Mouse (Mus musculus) limb, embryonic 11.5 days (tissue): ENCODE measurements around the gene Gm5622. TPM values are rescaled to one million over a fixed set of nuclear protein-coding genes. Genes with fewer than 3 reads are reported as not detected.
"Not testable (repeated sequence)": the region's sequence is repeated elsewhere in the genome, so short reads cannot be mapped to it uniquely, and the experiment has no call there.

Source experiments
- ATAC-seq: fragments of 200-750 bp; cut with Nextera tagmentation; 2 replicates; pipeline ENCODE4 v1.8.0; 2017; ENCODE audit warnings: low read depth; ENCODE audit not compliant: insufficient number of reproducible peaks, low FRiP score, low TSS enrichment
- DNase-seq: peaks from one replicate; pipeline ENCODE4 v3.0.0-alpha.2; 2015; ENCODE audit warnings: low spot score
- H3K27ac ChIP-seq: fragments of 300-500 bp; sonication (generic); replicated peaks from 2 replicates; pipeline ENCODE4 v1.5.1; 2014; ENCODE audit warnings: low read depth, mild to moderate bottlenecking, low read length
- H3K27me3 ChIP-seq: fragments of 300-500 bp; sonication (generic); 2 replicates; pipeline ENCODE4 v1.6.1; 2014; ENCODE audit warnings: mild to moderate bottlenecking, low read length, mixed read lengths; ENCODE audit not compliant: control insufficient read depth, insufficient read depth
- H3K36me3 ChIP-seq: fragments of 300-500 bp; sonication (generic); 2 replicates; pipeline ENCODE4 v1.6.1; 2014; ENCODE audit warnings: mild to moderate bottlenecking, low read length, moderate library complexity, mixed read lengths; ENCODE audit not compliant: control insufficient read depth, insufficient read depth
- H3K4me1 ChIP-seq: fragments of 300-500 bp; sonication (generic); 2 replicates; pipeline ENCODE4 v1.6.1; 2014; ENCODE audit warnings: low read length, mixed read lengths; ENCODE audit not compliant: control insufficient read depth, insufficient read depth
- H3K4me2 ChIP-seq: fragments of 300-500 bp; sonication (generic); 2 replicates; pipeline ENCODE4 v1.6.1; 2014; ENCODE audit warnings: low read depth, mild to moderate bottlenecking, moderate library complexity; ENCODE audit not compliant: severe bottlenecking
- H3K4me3 ChIP-seq: fragments of 300-500 bp; sonication (generic); 2 replicates; pipeline ENCODE4 v1.5.1; 2014; ENCODE audit warnings: low read depth, low read length
- H3K9ac ChIP-seq: fragments of 300-500 bp; sonication (generic); 2 replicates; pipeline ENCODE4 v1.6.1; 2014; ENCODE audit warnings: mild to moderate bottlenecking, low read length
- H3K9me3 ChIP-seq: fragments of 300-500 bp; sonication (generic); 2 replicates; pipeline ENCODE4 v1.6.1; 2016; ENCODE audit warnings: low read length; ENCODE audit not compliant: control insufficient read depth
- WGBS: fragments of 180-500 bp; shearing (Covaris S2); extraction: QIAGEN DNeasy Blood & Tissue Kit; methylation state at CpG from one replicate; pipeline ENCODE4 v1.1.7; 2014; 5-methylcytosine and 5-hydroxymethylcytosine counted together
- polyA plus RNA-seq: library from polyadenylated mRNA; unstranded; fragments of >200 nt; fragmentation: Nextera tagmentation; extraction: Ambion mirVana; gene quantifications from 2 replicates; pipeline ENCODE4 v1.2.1, GENCODE M21; 2014

Gm5622 gene
- not detected in 2 replicates for polyA plus RNA-seq

DNA sequence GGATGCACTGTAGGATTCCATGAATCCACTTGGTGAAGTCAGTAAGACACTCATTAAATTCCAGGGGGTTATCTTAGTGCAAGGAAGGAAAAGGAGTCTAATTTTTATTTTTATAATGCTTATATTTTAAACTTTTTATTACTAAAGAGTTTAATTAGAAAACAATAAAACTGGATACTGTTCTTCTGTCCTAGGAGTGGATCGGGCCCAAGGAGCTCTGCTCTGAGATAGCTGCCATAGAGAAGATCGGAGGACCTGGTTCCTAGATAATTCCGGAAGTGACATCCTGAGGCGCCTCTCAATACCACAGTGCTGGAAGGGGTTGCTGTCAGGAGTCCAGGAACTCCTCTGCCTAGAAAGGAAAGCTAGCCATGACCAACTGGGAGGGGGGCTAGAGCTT, at the start of gene Gm5622:
TSS of gene Gm5622 (plus strand) at position 301 of the 400 bp plus-strand sequence.
- Histone ChIP-seq H3K27me3 (no peaks in the 10 kb centered on the region), H3K9ac (no peak within 1 kb of the TSS), H3K4me3 (no peak within 1 kb of the TSS), H3K4me1 (no peaks in the 10 kb centered on the region), H3K9me3 (no peaks in the 10 kb centered on the region), H3K4me2 (no peak within 1 kb of the TSS), H3K27ac (no peak within 1 kb of the TSS), H3K36me3 (no peaks in the 10 kb centered on the region)
- WGBS: 85% methylated on average over 4 of the region's 4 CpGs
- DNase-seq (no peak), ATAC-seq (no peak)

DNA sequence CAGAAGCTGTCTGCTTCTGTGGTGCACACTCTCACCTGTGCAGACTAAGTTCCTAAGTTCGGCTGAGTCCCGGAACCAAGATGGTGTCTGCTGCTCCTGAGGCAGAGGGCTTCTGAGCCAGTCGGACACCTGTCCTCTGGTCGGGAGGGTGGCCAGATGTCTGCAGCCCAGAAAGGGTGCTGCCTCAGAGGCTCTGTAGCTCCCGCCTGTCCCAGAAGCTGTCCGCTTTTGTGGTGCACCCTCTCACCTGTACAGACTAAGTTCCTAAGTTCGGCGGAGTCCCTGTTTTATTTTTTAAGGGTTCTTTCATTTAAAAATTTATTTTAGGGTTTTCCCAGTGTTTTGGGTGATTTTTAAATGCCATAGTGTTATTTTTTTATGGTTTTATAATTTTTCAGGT, 45.2 kb upstream of the Gm5622 start:
- 96% methylated on average over 8 of the region's 8 CpGs for WGBS
- no peak overlapping the region for H3K4me2 ChIP-seq
- DNase-seq (no peak), ATAC-seq (no peak)
- no peaks in the 10 kb centered on the region for H3K4me1 ChIP-seq
- H3K27ac ChIP-seq: no peak overlapping the region
- no peak overlapping the region for H3K4me3 ChIP-seq
- H3K9ac ChIP-seq: no peak overlapping the region
- no peaks in the 10 kb centered on the region for H3K36me3 ChIP-seq
- no peaks in the 10 kb centered on the region for H3K9me3 ChIP-seq
- H3K27me3 ChIP-seq: no peaks in the 10 kb centered on the region

DNA sequence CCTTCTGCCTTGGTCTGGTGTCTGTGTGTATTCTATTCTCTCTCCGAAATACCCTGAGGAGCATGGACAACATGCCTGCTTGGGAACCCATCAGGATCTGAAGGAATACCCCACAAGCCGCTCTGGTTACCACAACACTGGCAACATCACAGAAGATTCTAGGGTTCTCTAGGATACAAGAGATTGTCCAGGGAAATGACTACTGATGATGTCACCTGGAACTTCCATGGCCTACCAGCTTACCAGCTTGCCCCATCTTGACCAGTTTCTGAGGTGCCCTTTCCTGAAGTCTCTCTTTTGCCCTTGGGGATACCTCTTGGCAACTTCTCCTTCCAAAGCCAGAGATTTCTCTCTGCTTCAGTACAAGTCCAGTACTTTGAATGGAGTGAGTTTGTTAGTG, 21.4 kb downstream of the Gm5622 start, which contains the start of gene Gm17175:
TSS of gene Gm17175 (minus strand) at position 101 of the 400 bp plus-strand sequence.
- H3K4me1 ChIP-seq, H3K27me3 ChIP-seq, ATAC-seq, H3K4me3 ChIP-seq, H3K9ac ChIP-seq, DNase-seq, H3K36me3 ChIP-seq, H3K27ac ChIP-seq, H3K4me2 ChIP-seq, H3K9me3 ChIP-seq: not testable (repeated sequence)
- 87% methylated on average over 2 of the region's 2 CpGs for WGBS

DNA sequence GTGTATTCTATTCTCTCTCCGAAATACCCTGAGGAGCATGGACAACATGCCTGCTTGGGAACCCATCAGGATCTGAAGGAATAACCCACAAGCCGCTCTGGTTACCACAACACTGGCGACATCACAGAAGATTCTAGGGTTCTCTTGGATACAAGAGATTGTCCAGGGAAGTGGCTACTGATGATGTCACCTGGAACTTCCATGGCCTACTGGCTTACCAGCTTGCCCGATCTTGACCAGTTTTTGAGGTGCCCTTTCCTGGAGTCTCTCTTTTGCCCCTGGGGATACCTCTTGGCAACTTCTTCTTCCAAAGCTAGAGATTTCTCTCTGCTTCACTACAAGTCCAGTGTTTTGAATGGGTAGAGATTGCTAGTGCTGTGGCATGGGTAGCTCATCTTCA, 39.4 kb downstream of the Gm5622 start, which contains the start of gene Gm17174:
TSS of gene Gm17174 (minus strand) at position 101 of the 400 bp plus-strand sequence.
- H3K27me3 ChIP-seq, H3K9ac ChIP-seq, H3K4me2 ChIP-seq, H3K36me3 ChIP-seq, H3K4me3 ChIP-seq, H3K27ac ChIP-seq, DNase-seq, H3K4me1 ChIP-seq, ATAC-seq, H3K9me3 ChIP-seq: not testable (repeated sequence)
- 93% methylated on average over 4 of the region's 4 CpGs for WGBS

DNA sequence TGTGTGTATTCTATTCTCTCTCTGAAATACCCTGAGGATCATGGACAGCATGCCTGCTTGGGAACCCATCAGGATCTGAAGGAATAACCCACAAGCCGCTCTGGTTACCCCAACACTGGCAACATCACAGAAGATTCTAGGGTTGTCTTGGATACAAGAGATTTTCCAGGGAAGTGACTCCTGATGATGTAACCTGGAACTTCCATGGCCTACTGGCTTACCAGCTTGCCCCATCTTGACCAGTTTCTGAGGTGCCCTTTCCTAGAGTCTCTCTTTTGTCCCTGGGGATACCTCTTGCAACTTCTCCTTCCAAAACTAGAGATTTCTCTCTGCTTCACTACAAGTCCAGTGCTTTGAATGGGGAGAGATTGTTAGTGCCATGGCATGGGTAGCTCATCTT, 58.6 kb downstream of the Gm5622 start, which contains the start of gene Gm17078:
TSS of gene Gm17078 (minus strand) at position 101 of the 400 bp plus-strand sequence.
- no peak within 1 kb of the TSS for H3K9ac ChIP-seq
- H3K4me3 ChIP-seq: no peak within 1 kb of the TSS
- no peak within 1 kb of the TSS for H3K4me2 ChIP-seq
- 91% methylated on average over 1 of the region's 1 CpGs for WGBS
- H3K9me3 ChIP-seq: no peaks in the 10 kb centered on the region
- ATAC-seq (no peak), DNase-seq (no peak)
- no peaks in the 10 kb centered on the region for H3K36me3 ChIP-seq
- no peaks in the 10 kb centered on the region for H3K4me1 ChIP-seq
- H3K27me3 ChIP-seq: no peaks in the 10 kb centered on the region
- no peak within 1 kb of the TSS for H3K27ac ChIP-seq

DNA sequence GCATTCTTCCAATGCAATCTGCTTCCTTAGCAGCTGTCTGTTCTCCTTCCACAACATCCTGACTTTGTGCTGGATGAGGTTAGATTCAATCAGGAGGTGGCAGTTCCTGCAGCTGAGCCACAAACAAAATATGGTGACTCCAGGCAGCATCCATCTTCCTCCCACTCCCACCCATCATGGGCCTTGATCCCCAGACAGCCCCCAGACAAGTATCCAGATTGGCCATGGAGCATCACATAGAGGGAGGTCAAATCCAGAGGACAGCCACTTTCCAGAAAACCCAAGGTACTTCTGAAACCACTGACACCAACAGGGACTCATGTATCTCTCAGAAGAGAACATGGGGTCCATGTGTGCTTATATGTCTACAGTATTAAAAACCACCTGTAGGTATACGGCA, 79.8 kb downstream of the Gm5622 start:
- H3K27me3 ChIP-seq, H3K36me3 ChIP-seq, ATAC-seq, H3K9ac ChIP-seq, H3K4me2 ChIP-seq, H3K4me1 ChIP-seq, DNase-seq, H3K27ac ChIP-seq, H3K9me3 ChIP-seq, H3K4me3 ChIP-seq: not testable (repeated sequence)
- 81% methylated on average over 1 of the region's 1 CpGs for WGBS

DNA sequence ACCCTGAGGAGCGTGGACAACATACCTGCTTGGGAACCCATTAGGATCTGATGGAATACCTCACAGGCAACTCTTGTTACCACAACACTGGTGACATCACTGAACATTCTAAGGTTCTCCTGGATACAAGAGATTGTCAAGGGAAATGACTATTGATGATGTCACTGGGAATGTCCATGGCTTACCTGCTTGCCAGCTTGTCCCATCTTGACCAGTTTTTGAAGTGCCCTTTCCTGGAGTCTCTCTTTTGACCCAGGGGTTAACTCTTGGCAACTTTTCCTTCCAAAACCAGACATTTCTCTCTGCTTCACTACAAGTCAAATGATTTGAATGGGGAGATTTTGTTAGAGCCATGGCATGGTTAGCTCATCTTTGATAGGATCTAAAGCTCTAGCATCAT, 83.0 kb downstream of the Gm5622 start, which contains the start of gene Gm4181:
TSS of gene Gm4181 (minus strand) at position 101 of the 400 bp plus-strand sequence.
- not testable (repeated sequence) for H3K4me2 ChIP-seq, H3K4me1 ChIP-seq, H3K9me3 ChIP-seq, H3K36me3 ChIP-seq, H3K4me3 ChIP-seq, DNase-seq, ATAC-seq, H3K27me3 ChIP-seq, H3K9ac ChIP-seq, H3K27ac ChIP-seq
- WGBS: 64% methylated on average over 1 of the region's 1 CpGs

DNA sequence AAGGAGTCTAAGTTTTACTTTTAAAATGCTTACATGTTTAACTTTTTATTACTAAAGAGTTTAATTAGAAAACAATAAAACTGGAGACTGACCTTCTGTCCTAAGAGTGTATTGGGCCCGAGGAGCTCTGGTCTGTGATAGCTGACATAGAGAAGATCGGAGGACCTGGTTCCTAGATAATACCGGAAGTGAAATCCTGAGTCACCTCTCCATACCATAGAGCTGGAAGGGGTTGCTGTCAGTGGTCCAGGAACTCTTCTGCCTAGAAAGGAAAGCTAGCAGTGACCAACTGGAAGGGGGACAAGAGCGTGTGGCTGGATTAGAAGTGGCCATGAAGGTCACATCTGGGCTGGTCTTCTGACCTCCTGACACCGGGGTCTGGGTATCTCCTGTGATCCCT, 124.7 kb downstream of the Gm5622 start:
- H3K4me3 ChIP-seq: no peak overlapping the region
- no peaks in the 10 kb centered on the region for H3K4me1 ChIP-seq
- H3K36me3 ChIP-seq: no peaks in the 10 kb centered on the region
- no peaks in the 10 kb centered on the region for H3K27me3 ChIP-seq
- WGBS: 91% methylated on average over 5 of the region's 5 CpGs
- no peaks in the 10 kb centered on the region for H3K9me3 ChIP-seq
- H3K27ac ChIP-seq: no peak overlapping the region
- no peak for ATAC-seq
- H3K9ac ChIP-seq: no peak overlapping the region
- H3K4me2 ChIP-seq: no peak overlapping the region
- DNase-seq: no peak

DNA sequence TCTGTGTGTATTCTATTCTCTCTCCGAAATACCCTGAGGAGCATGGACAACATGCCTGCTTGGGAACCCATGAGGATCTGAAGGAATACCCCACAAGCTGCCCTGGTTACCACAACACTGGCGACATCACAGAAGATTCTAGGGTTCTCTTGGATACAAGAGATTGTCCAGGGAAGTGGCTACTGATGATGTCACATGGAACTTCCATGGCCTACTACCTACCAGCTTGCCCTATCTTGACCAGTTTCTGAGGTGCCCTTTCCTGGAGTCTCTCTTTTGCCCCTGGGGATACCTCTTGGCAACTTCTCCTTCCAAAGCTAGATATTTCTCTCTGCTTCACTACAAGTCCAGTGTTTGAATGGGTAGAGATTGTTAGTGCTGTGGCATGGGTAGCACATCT, 142.8 kb downstream of the Gm5622 start, which contains the start of gene Gm17079:
TSS of gene Gm17079 (minus strand) at position 101 of the 400 bp plus-strand sequence.
- H3K4me2 ChIP-seq, H3K4me3 ChIP-seq: not testable (repeated sequence)
- 67% methylated on average over 1 of the region's 2 CpGs for WGBS

More for the DNA sequence above, 142.8 kb downstream of the Gm5622 start, which contains the start of gene Gm17079:
- H3K36me3 ChIP-seq, DNase-seq, H3K9me3 ChIP-seq, H3K27ac ChIP-seq, H3K4me1 ChIP-seq, H3K9ac ChIP-seq, ATAC-seq, H3K27me3 ChIP-seq: not testable (repeated sequence)
